Mouse (Mus musculus): ENCODE results near the gene Evi5.

Gene Evi5

GRCm38 (mm10) chr5:107807496-107807895 lies 67.4 kb downstream of the Evi5 start:
- no peak for DNase-seq (ENCODE audit: low read depth, low spot score)

- DNase-seq (ENCODE audit: low read depth, low spot score): no peak
Measured at GRCm38 (mm10) chr5:107802621-107803020, 72.3 kb downstream of the Evi5 start.

- DNase-seq (ENCODE audit: low read depth, low spot score): no peak
Measured at GRCm38 (mm10) chr5:107801234-107801633, 73.7 kb downstream of the Evi5 start.

GRCm38 (mm10) chr5:107798290-107798689 lies 76.6 kb downstream of the Evi5 start:
- DNase-seq (ENCODE audit: low read depth, low spot score): no peak

GRCm38 (mm10) chr5:107793927-107794326 lies 81.0 kb downstream of the Evi5 start:
- DNase-seq (ENCODE audit: low read depth, low spot score): peak; percentile 37

GRCm38 (mm10) chr5:107793258-107793657 lies 81.6 kb downstream of the Evi5 start:
- no peak for DNase-seq (ENCODE audit: low read depth, low spot score)

- no peak for DNase-seq (ENCODE audit: low read depth, low spot score)
Measured at GRCm38 (mm10) chr5:107792516-107792915, 82.4 kb downstream of the Evi5 start.

- no peak for DNase-seq (ENCODE audit: low read depth, low spot score)
Measured at GRCm38 (mm10) chr5:107791966-107792365, 82.9 kb downstream of the Evi5 start.

GRCm38 (mm10) chr5:107789492-107789891 lies 85.4 kb downstream of the Evi5 start:
- DNase-seq (ENCODE audit: low read depth, low spot score): peak; percentile 39

- peak; percentile 23 for DNase-seq (ENCODE audit: low read depth, low spot score)
Measured at GRCm38 (mm10) chr5:107787682-107788443, 87.0 kb downstream of the Evi5 start.

- peak; percentile 30 for DNase-seq (ENCODE audit: low read depth, low spot score)
Measured at GRCm38 (mm10) chr5:107782360-107782759, 92.5 kb downstream of the Evi5 start.

- DNase-seq (ENCODE audit: low read depth, low spot score): peak; percentile 43
Measured at GRCm38 (mm10) chr5:107778763-107779162, 96.1 kb downstream of the Evi5 start.

GRCm38 (mm10) chr5:107777545-107777830 lies 97.4 kb downstream of the Evi5 start:
- no peak for DNase-seq (ENCODE audit: low read depth, low spot score)

GRCm38 (mm10) chr5:107776777-107777544 lies 97.9 kb downstream of the Evi5 start:
- no peak for DNase-seq (ENCODE audit: low read depth, low spot score)

GRCm38 (mm10) chr5:107775875-107776274 lies 99.0 kb downstream of the Evi5 start:
- no peak for DNase-seq (ENCODE audit: low read depth, low spot score)

- DNase-seq (ENCODE audit: low read depth, low spot score): no peak
Measured at GRCm38 (mm10) chr5:107772049-107772448, 102.9 kb downstream of the Evi5 start.

GRCm38 (mm10) chr5:107768224-107768623 lies 106.7 kb downstream of the Evi5 start:
- DNase-seq (ENCODE audit: low read depth, low spot score): no peak

- DNase-seq (ENCODE audit: low read depth, low spot score): no peak
Measured at GRCm38 (mm10) chr5:107765946-107766345, 109.0 kb downstream of the Evi5 start.

- DNase-seq (ENCODE audit: low read depth, low spot score): no peak
Measured at GRCm38 (mm10) chr5:107764486-107764885, 110.4 kb downstream of the Evi5 start.

- no peak for DNase-seq (ENCODE audit: low read depth, low spot score)
Measured at GRCm38 (mm10) chr5:107763674-107764073, 111.2 kb downstream of the Evi5 start.

GRCm38 (mm10) chr5:107759121-107759520 lies 115.8 kb downstream of the Evi5 start:
- peak; percentile 67 for DNase-seq (ENCODE audit: low read depth, low spot score)

GRCm38 (mm10) chr5:107756072-107756471 lies 118.8 kb downstream of the Evi5 start:
- DNase-seq (ENCODE audit: low read depth, low spot score): peak; percentile 57

- peak; percentile 85 for DNase-seq (ENCODE audit: low read depth, low spot score)
Measured at GRCm38 (mm10) chr5:107754740-107755139, 120.2 kb downstream of the Evi5 start.

All from CD4-positive helper T cell, adult 2 months (primary cell).